Mouse (Mus musculus): ENCODE measurements around the gene Dnm3.

GRCm38 (mm10) chr1:162349306-162349705 lies 128.5 kb downstream of the Dnm3 start:
- TF ChIP-seq CTCF (IDR thresholded peaks at IDR 0.05; ENCODE audit: borderline replicate concordance, extremely low read depth, insufficient read depth, insufficient read length) (no peak), POLR2A (IDR thresholded peaks at IDR 0.05; ENCODE audit: borderline replicate concordance, extremely low read depth, insufficient read depth, insufficient read length, poor library complexity, severe bottlenecking) (no peak)
